ENCODE assay signal across 10 mouse cellular contexts in genomic region chr1:175603390-175603789, GRCm38 (mm10). TPM values are rescaled to one million over a fixed set of nuclear protein-coding genes. Genes with fewer than 3 reads are reported as not detected.
A peak's percentile ranks its signal among the peaks of the same experiment; 100 is the strongest.
DNase-seq lines count a peak whose midpoint lies in the region; ATAC-seq and TF ChIP-seq lines count a peak whose summit lies in the region.
"Had no signal": no experiment of that assay in that cellular context is flagged by ENCODE, and none has a peak within 500 bp of the region (broad histone marks: within the 10 kb centered on the region; RNA-seq: fewer than 3 reads in every experiment).

No protein-coding gene starts in this region.

- ATAC-seq in cerebellum, adult (ENCODE audit: insufficient number of reproducible peaks, low FRiP score, low TSS enrichment): no peak

- H3K4me1 ChIP-seq in cerebellum, adult 2 months (ENCODE audit: control insufficient read depth, insufficient read depth, low read length): no peaks in the 10 kb centered on the region
- H3K4me1 ChIP-seq: midbrain, embryonic 12.5 days had no signal

- H3K4me3 ChIP-seq in cerebellum, adult 2 months (replicated peaks; ENCODE audit: insufficient read depth, low read depth, low read length): no peak overlapping the region
- H3K4me3 ChIP-seq: midbrain, embryonic 12.5 days had no signal

- no peaks in the 10 kb centered on the region for H3K27me3 ChIP-seq in cerebellum, adult 2 months (ENCODE audit: control insufficient read depth, insufficient read depth, low read length)
- H3K27me3 ChIP-seq: midbrain, embryonic 12.5 days had no signal

- peak; percentile 17 to 26 for DNase-seq in cerebellum, adult 2 months
- peak; percentile 16 for DNase-seq in left cerebral cortex, postnatal 4 days
- no peak for DNase-seq in left cerebral cortex, adult 8-10 months (ENCODE audit: low spot score in 2 of 2)
- peak; percentile 58 for DNase-seq in embryo, embryonic 10 days (ENCODE audit: low spot score)
- peak; percentile 17 for DNase-seq in neural tube, embryonic 10.5 days (ENCODE audit: extremely low spot score, low spot score)
- DNase-seq in thymus, adult 18-20 months: no peak
- DNase-seq in heart, postnatal 14 days: no peak

- TF ChIP-seq CTCF in cerebellum, adult 2 months (IDR thresholded peaks at IDR 0.05; ENCODE audit: borderline replicate concordance, insufficient read depth, low read depth, low read length): peak; percentile 74

- no peak for TF ChIP-seq POLR2A in cerebellum, adult 2 months (IDR thresholded peaks at IDR 0.05; ENCODE audit: borderline replicate concordance, insufficient read depth, low read length)

- intact Hi-C loops in left cerebral cortex, postnatal 4 days (cut with DNase I): loop anchor here (5.0 to 10.0 kb wide), 2 partner anchors 109 to 561 kb away; partner anchors contain the start of gene Rgs7
- intact Hi-C loops in heart, postnatal 14 days (cut with DNase I): loop anchor here (10.0 kb wide), 2 partner anchors 479 to 559 kb away; no protein-coding TSS in a partner anchor

- H3K27ac ChIP-seq in cerebellum, adult 2 months (ENCODE audit: insufficient read depth, low read length): no peak overlapping the region
- H3K27ac ChIP-seq: midbrain, embryonic 12.5 days had no signal

- 52% methylated on average over 6 of the region's 6 CpGs for WGBS in cerebellum, adult 2 months

RNA-seq across cellular contexts. Expression of gene Kmo, which starts 16.8 kb away (rescaled TPM):
- 0.14 and 0.20 TPM in 2 replicates for polyA plus RNA-seq in cerebellum, adult 2 months (2012; rRNA removed)
- total RNA-seq in left cerebral cortex, postnatal 4 days (2021): under 1 TPM; 0.10 to 0.34 TPM
- 1 to 10 TPM in 1 of 4 experiments, not detected in 3; 1.1 TPM for total RNA-seq in left cerebral cortex, adult 8-10 months (2022)
- under 1 TPM; 0.26 to 0.34 TPM for total RNA-seq in heart, postnatal 14 days (2021)
- total RNA-seq: left cerebral cortex, postnatal 14 days had no signal

RNA-seq across cellular contexts. Expression of gene Fh1, which starts 22.0 kb away (rescaled TPM):
- 129 and 142 TPM in 2 replicates for polyA plus RNA-seq in cerebellum, adult 2 months (2012; rRNA removed)
- total RNA-seq in left cerebral cortex, postnatal 4 days (2021): 10 to 100 TPM; 66.2 to 73.0 TPM
- 10 to 100 TPM; 78.8 to 96.0 (median 86.8) TPM for total RNA-seq in left cerebral cortex, adult 8-10 months (2022)
- 100 to 1,000 TPM; 594 to 598 TPM for total RNA-seq in heart, postnatal 14 days (2021)

Comparison
In these comparisons a context has a peak if more than half of its experiments do, and no peak if none do; other contexts are left out.
1. DNase-seq: peak in cerebellum, adult 2 months (2 of 2), left cerebral cortex, postnatal 4 days (single experiment), embryo, embryonic 10 days (single experiment) and neural tube, embryonic 10.5 days (single experiment); none in left cerebral cortex, adult 8-10 months (0 of 2), thymus, adult 18-20 months (0 of 2) and heart, postnatal 14 days (0 of 2).
2. RNA of gene Fh1, which starts 22.0 kb away (total RNA-seq): 594 to 598 TPM in heart, postnatal 14 days; 78.8 to 96.0 TPM in left cerebral cortex, adult 8-10 months and 66.2 to 73.0 TPM in left cerebral cortex, postnatal 4 days; every median in the first group is over 4 times any median in the second.